Mouse (Mus musculus) kidney, adult 11 months (tissue): ENCODE measurements around the gene Man1a2.

ENCODE experiments used
- DNase-seq: peaks from one replicate; pipeline ENCODE4 v3.0.0; 2022

The Man1a2 gene

DNA sequence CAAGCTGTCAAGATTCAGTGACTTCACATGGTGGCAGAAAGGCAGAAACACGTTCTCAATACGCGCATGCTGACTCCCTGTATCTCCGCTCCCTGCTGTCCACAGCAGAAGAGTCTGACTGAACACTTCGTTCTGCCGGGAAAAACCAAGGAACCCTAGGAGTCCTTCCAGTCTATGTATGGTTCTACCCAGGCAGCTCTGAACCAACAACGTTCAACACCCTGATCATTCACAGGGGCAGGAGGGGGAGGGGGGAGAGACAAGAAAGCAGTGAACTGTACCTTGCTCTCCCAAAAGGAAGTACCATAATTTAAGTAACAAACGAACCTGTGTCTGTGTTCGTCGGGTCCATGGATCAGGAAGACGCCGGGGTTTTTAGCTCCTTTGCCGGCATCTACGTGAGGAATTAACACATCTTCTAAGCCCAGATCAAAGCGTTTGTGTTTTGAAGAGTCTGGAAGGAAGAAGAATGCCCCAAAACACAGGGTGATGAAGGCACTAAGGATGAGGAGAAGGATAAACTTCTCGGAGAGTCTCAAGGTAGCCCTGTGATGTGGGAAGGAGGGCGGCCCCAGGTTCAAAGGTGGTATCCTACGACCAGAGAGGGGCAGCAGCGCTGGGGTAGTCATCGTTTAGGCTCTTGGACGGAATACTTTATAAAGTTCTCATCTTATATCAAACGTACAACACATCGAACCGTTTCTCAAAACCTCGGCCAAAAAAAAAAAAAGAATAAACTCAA is 898 bp downstream of the Man1a2 start:
- no peak for DNase-seq

GRCm38 (mm10) chr3:100682841-100683240 is 2.5 kb downstream of the Man1a2 start:
- no peak for DNase-seq

DNA sequence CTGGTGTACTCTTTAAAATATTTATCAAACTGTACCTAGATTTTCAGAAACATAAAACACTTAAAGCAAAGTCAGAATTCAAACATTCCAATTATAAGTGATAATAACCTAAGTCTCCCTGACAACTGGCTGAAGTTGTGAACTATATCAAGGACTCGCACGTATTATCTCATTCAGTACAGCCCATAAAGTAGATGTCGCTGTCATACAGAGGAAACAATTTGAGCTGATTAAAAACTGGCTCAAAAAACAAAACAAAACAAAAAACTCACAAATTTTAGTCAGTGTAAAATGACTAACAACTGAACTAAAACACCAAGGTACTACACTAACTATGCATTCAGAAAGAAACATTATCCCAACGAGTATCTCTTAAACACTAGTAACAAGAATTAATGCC is 3.0 kb downstream of the Man1a2 start:
- no peak for DNase-seq

DNA sequence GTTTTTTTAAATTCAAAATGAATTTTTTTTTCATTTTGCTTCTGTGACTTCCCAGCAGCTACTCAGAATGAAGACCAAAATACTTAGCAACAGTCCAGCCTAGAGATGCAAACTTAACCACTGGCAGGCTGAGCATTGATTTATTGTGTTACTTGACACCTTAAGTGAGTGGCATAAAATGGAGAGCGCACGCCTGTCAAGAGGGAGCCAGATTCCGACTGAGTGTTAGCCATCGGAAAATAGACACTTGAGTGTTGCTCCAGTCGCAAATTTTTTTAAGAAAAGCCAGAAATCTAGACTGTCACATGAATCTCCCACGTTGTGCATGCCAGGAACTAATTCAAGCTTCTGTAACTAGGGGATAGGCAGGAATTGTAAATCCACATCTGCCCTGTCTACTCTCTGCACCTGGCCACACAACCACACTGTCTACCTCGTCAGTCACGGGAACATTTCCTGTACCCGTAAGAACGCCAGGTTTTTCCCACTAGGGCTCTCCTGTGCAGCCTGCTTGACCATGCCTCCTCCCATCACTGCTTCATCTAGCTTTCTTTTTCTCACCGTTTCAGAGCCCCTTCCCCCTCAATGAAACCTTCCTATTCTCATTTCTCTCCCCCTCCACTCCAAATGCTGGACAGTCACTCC is 3.7 kb downstream of the Man1a2 start:
- DNase-seq = no peak

DNA sequence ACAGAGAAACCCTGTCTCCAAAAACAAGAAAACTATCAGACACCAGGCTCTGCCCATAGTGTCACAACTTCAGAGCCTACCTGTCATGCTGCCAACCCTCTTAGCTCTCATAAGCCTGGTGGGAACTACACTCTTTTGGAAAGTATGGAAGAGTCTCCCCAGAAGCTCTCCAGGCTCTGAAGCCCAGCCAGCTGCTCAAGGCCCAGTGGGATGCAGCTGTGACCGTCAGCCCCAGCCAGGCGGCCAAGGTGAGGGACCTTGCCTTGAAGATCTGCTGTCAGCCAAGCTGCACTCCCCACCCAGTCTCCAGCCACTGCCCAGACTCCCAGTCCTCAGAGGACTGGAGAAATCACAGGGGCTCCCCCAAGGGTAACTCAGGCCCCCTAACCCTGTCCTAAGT is 5.1 kb downstream of the Man1a2 start:
- no peak for DNase-seq

GRCm38 (mm10) chr3:100678951-100679570 is 6.2 kb downstream of the Man1a2 start:
- DNase-seq = no peak

DNA sequence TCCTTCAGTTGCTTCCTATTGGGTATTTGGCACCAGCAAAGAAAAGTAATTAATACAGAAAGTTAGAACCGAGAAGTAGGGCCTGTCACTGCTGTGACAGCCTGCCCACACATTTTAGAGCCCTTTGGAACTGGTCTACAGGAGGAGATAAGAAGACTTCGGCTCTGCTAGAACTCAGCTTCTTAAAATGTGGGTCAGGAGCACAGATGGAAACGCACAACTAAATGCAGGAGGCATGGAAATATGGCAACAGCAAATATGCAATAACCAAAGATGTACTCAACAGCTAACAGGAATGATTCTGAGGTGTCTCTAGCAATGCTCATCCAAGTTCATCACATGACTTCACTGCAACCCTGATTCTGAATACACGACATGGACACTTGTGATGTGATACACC is 10.2 kb downstream of the Man1a2 start:
- DNase-seq = no peak

DNA sequence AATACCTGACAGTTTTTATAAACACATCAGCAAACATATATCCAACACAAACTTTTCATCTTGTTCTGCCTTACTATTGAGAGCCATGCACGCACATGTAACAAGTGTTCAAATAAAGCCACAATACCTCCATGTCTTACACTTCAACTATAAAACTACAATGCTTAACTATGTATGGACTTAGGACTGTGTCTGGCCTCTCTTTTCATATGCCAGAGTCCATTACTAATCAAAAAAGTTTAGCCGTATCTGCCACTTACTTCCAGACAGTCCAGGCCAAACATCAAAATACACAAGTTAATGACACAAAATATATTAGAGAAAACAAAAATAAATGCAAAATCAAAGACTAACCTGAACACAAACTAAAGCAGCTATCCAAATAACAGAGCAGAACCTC is 14.9 kb downstream of the Man1a2 start:
- no peak for DNase-seq

DNA sequence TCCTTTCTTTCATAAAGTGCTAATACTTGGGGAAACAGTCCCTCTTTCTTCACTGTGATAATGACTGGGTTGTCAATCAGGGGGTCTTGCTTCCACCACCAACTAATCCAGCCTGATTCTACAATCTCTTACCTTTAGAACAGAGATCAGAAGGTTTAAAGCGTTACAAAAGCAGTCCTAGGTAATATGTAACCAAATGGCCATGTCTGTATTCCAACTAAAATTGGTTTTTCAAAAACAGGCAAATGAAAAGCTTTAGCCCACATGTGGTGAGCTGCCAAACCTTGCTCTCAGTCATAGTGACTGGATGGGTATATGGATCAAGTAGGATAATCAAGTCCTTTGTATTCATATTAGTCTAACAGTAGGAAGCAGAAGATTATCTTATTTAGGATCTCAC is 32.0 kb downstream of the Man1a2 start:
- DNase-seq = no peak

DNA sequence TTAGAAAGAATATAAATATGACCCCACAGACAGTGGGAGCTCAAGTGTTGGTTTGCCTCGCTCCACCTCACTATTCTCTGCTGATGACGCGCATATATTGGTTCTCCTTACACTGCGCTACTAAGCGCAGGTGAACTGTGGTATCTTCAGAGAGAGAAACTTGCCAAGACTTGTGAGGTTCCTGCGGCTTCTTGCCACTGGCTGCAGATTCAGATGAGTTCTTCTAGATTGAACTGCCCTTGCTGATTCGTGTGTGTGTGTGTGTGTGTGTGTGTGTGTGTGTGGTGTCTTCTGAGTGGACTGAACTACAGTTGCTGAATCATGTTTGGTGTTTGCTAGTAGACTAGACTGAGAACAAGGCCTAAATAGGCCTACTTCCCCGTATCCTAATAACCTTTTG is 43.7 kb downstream of the Man1a2 start:
- no peak for DNase-seq

GRCm38 (mm10) chr3:100636255-100636654 is 49.0 kb downstream of the Man1a2 start:
- DNase-seq = no peak

- no peak for DNase-seq
Measured at GRCm38 (mm10) chr3:100634821-100635220, 50.5 kb downstream of the Man1a2 start.

GRCm38 (mm10) chr3:100618511-100618910 is 66.8 kb downstream of the Man1a2 start:
- no peak for DNase-seq

DNA sequence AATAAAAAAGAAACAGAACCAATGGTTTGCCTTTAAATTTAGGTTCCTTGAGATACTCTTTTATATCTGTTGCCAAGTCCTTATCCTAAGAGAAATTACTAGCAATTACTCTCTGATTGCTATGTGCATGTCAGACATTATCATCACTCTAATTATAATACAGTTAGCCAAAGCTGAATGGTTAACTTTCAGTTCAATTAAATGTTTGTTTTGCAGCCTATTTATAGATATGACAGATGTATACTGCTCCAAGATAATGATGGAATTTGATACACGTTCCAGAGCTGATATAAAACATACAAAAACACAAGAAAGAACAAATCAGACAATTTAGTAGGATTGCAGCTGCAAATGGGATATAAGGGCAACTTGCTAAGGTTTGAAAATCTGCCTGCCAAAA is 74.4 kb downstream of the Man1a2 start:
- no peak for DNase-seq

DNA sequence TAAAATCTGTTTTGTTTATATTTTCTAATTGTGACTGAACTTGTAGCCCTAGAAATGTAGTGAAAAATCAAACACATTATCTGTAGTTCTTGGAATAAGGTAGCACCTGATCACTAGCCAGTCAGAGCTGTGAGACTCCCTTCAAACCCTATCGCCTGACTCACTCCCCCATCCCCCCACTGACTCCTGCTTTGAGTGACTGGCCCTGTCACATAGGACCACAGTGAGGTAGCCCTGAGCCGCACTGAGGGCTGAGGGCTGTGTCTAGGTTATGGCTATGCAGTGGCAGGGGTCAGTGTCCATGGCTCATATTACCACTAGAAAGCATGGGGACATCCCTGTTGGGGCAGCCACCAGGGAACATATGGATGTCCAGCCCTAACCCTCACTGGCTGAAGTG is 80.8 kb downstream of the Man1a2 start:
- no peak for DNase-seq

GRCm38 (mm10) chr3:100599265-100599820 is 86.0 kb downstream of the Man1a2 start:
- no peak for DNase-seq

GRCm38 (mm10) chr3:100591053-100591452 is 94.2 kb downstream of the Man1a2 start:
- no peak for DNase-seq

DNA sequence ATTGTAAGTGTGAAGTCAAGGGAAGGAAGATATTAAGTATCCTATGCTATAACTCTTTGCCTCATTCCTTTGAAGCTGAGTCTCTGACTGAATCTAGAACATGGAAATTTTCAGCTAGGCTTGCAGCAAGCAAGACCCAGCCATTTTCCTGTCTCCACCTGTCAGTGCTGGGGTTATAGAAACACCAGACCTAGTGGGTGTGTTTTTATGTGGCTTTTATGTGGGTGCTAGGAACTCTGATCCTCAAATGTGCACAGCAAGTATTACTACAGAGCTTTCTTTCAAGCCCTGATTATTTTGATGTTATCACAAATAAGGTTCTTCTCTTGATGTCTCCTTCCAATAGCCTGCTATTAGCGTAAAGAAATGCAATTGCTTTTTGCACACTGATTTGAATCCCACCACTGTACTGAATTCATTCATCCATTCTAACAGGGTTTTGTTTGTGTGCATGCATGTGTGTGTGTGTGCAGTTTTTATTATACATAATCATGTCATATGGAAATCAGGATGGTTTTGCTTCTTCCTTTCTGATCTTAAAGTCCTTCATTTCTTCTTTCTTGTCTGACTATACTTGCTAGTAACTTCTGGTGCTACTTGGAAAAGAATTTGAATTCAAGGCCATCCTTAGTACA is 102.5 kb downstream of the Man1a2 start:
- no peak for DNase-seq

GRCm38 (mm10) chr3:100572571-100573183 is 112.6 kb downstream of the Man1a2 start:
- no peak for DNase-seq

DNA sequence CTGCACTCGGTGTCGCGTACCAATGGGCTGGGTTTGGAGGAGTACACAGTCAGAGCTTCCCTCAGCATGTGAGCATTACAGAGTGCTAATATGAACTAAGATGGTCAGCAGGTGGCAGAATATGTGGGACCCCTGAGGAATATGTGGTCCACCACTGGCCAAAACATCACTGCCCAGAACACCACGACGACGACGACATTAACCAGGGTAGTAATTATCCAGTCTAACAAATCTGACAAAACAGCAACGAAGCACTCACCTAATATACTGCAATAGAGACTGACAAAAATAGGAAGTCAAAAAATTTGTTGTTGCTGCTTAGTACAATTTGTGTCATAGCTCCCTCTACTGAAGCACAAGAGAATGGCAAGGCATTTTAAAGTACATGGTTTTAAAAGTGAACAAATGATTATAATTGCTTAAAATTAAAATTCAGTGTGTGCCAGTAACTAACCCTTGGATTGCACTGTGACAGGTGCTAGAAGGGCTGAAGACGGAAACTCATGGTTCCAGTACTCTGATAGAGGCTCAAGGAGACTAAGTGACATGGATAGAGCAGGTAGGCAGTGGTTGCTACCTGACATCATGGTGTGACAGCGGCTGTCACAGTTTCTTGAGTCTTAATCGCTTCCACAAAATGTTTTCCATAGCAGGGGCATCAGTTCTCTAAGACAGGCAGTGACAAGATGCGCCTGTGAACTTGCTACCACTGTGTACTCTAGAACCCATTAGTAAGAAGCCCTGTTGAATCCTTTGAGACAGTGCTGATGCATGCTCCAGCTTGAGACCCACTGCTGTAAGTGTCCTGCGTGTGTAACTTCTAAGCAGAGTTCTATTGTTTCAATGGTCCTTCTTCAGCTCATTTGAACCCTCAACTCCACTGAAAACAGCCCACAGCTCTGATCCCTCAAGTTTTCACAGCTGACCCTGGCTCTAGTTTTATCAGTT is 116.6 kb downstream of the Man1a2 start:
- DNase-seq = no peak

- no peak for DNase-seq
Measured at GRCm38 (mm10) chr3:100563565-100563964, 121.7 kb downstream of the Man1a2 start.

DNA sequence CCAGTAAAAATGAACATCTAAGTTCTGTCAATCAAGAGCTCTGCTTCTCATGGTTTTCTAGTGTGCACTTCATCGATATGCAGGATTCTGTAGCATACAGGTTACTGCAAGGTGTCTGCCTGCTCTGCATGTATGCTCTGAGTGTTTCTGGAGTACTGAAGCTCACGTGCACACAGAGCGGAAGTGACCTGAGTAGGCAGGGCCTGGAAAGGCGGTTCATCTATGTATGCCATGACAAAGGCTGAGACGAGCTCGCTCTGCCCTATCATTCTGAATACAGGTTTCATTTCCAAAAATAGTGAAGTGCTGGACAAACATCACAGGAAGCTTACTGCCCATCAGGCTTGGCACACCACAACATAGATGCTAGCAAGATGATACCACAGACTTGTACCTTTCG is 122.8 kb downstream of the Man1a2 start:
- DNase-seq = no peak
